Mouse (Mus musculus) heart, adult 18-20 months (tissue): ENCODE results near the gene Mgrn1. TPM values are rescaled to one million over a fixed set of nuclear protein-coding genes. Genes with fewer than 3 reads are reported as not detected.

Experiments used
- DNase-seq, 2 experiments: peaks; one replicate each; pipeline ENCODE4 v3.0.0; 2021 to 2022; ENCODE audit warnings: mixed read lengths in 1 of 2
- total RNA-seq, 2 experiments: library from RNA; stranded (reverse); gene quantifications; 2 replicates each; pipeline ENCODE4 v1.2.3; 2021

Mgrn1 gene
- total RNA-seq, 2 experiments from 2014 or later: 165 to 167 TPM

GRCm38 (mm10) chr16:4939412-4939811 lies 53.4 kb downstream of the Mgrn1 start:
- DNase-seq: no peak

DNA sequence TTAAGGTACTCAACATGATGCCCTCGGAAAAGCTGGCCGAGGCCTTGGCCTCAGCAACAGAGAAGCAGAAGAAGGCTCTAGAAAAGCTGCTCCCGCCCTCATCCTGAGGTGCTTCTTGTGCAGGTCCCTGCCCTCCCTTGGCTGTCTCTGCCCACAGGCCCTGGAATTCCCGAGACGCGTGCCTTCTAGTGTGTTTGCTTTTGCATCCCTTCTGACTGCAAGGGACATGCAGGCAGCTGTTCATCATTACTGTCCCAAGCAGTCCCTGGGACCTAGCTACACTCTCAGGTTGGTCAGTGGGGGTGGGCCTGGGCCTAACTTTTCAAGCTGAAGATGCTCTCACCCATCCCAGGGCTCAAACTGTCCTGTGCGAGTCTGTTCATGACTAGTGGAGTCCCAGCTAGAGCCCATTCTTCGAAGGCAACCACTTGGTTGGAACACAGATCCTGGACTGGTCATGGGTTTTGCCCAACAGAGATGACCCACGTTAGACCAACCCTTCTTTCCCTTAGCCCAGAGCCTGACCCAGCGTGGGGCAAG lies 54.3 kb downstream of the Mgrn1 start:
- DNase-seq: no peak

GRCm38 (mm10) chr16:4941016-4941415 lies 55.0 kb downstream of the Mgrn1 start:
- no peak for DNase-seq

DNA sequence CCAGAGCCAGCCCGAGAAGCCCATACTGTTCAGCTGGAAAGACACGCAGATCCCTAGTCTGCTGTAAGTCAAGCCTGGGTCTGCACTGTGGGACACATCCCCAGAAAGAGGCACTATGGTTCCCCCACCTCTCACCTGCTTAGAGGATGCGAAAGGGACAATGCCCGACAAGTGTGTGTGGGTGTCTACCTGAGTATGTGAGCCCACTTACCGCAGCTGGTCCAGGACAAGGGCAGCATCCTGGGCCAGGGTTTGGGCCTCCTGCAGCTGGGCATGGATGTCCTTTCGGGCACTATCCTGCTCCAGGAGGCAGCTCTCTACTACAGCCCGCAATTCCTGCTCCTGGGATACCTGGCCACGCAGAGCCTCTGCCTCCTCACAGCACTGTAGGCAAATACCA lies 56.8 kb downstream of the Mgrn1 start:
- no peak for DNase-seq

- no peak for DNase-seq
Measured at GRCm38 (mm10) chr16:4943431-4943830, 57.4 kb downstream of the Mgrn1 start.

DNA sequence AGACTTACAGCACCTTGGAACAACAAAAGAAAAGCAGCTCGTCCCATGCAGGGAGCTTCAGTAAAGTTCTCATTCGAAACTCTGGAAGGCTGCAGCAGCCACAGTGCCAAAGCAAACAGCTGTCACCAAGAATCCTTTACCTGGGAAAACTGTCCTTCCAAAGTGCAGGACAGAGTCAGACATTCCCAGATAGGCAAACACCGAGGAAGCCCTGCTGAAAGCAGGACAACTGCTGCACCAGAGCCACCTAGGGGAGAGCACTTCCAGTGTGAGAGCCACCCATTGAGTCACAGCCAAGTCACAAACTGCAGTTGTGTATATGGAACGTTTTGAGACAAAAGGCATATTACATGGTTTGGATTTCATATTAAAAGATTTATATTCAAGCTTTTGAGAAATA lies 59.4 kb downstream of the Mgrn1 start:
- no peak for DNase-seq

DNA sequence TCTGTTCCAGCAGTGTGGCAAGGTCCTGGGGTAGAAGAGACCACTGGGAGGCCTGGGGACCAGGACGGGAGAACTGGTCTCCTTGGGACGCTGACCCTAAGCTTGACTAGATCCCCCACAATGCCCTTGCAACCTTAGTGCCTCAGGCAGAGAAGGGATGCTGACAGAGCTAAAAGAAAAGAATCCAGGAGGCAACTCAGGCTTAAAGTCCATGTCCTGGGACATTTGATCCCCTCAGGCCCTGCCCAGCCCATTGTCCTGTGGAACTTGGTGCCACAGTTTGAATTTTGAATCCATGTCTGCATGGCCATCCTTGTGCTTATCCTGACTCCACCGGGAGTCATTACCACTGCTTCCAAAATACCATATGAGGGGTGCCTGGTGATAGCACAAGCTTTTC lies 60.1 kb downstream of the Mgrn1 start:
- no peak for DNase-seq

DNA sequence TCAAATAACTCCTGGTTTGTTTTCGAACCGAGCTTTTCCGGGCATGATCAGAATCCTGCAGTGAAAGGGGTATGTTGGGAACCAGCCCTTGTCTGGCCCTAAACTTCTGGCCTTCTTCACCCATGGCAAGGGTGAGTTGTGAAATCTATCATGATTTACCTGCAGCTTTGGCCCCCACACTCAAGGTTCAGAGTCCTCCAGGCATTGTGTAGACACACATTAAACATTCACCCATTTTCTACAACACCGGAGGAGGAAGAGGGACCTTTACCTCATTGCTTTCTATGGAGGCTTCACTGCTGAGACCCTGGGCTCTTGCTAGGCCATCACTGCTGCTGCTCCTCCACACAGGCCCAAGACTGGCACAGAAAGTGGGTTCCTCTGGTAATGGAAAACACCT lies 61.3 kb downstream of the Mgrn1 start:
- no peak for DNase-seq

DNA sequence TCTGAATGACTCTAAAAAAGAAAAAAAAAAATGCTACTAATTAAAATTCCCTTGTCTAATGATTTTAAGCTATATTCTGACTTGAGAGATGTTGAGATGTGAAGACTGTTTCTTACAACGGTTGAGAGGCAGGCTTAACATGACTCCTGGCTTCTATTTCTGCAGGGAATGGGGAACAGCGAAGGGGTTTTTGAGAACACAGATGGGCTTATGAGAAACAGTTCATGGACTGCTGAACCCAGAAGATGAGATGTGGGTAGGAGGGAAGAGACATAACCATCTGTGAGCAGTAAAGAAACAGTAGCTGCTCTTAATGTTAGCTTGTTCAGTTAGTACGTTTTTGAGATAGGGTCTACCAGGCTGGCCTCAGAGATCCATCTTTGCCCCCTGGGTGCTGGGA lies 70.6 kb downstream of the Mgrn1 start:
- no peak for DNase-seq

GRCm38 (mm10) chr16:4957446-4957845 lies 71.4 kb downstream of the Mgrn1 start:
- no peak for DNase-seq

DNA sequence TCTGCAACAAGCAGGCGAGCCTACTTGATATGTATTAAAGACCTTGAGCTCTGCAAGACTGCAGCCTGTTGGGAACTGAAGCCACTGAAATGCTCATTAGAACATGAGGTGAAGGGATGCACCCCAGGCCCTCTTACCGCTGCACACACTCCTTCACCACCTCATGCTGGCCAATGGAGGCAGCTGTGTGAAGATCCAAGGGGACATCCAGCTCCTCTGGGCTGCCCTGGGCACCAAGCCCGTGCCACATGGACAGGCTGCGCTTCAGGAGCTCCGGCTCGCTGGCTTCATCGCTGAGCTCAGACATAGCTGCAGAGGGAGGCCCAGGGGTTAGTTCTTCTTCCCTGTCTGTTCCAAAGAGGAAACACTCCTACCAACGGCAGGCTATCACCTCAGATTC lies 74.2 kb downstream of the Mgrn1 start:
- no peak for DNase-seq

DNA sequence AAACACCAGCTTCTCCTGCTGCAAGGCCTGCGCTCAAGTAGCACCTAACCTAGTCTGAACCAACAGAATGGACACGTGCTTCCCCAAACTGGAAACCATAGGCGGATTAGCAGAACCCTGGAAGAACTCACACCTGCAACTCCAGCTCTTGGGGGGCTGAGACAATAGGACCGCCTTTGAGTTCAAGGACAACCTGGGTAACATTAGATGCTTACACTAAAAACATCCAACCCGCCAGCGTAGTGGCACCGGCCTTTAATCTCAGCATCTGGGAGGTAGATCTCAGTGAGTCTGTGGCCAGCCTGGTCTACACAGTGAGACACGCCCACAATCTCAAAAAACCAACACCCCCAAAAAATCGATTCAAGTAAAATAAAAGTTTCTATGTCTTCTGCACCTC lies 77.3 kb downstream of the Mgrn1 start:
- DNase-seq: no peak

DNA sequence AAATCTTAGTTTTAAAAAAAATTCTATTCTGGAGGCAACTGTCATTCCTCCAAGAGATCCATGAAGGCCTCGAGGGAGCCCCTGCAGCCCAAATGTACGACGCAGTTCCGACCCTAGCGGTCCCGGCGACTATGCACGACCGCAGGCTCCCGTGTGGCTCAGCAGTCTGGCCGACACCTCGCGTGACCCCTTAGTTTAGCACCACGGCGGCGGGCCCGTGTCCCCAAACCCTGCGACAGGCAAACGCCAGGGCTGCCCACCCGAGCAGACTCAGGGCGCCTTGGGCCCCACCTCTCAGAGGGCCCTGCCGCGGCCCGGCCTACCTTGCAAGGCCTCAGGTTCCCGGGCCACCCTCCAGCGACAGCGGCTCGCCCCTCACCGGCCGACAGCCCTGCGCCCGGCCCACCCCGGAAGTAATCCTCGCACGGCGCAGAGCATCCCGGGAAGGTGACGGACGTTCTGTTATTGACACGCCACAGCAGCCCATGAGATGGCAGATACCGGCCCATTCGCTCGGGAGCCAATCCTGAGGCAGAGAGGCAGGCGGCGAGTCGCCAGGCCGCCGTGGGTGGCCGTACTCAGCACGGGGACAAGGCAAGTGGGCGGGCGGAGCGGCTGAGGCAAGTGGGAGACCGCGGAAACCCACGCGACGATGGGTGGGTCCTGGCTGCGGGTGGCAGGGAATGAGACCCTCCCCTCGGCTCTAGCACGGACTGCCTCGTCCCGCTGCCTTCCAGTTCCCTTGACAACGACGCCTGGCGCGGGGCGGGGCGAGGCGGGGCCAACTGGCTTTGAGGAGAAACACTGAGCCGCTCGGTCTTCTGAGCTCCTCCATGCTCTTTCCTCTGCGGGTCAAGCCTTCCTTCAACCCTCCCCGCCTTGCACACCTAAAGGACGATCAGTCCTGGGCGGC lies 78.0 kb downstream of the Mgrn1 start, which contains the start of gene Anks3:
Gene Anks3, minus strand, starts transcription at position 409 of the 913 bp plus-strand sequence.
- peak; percentile 98 to 99 for DNase-seq

DNA sequence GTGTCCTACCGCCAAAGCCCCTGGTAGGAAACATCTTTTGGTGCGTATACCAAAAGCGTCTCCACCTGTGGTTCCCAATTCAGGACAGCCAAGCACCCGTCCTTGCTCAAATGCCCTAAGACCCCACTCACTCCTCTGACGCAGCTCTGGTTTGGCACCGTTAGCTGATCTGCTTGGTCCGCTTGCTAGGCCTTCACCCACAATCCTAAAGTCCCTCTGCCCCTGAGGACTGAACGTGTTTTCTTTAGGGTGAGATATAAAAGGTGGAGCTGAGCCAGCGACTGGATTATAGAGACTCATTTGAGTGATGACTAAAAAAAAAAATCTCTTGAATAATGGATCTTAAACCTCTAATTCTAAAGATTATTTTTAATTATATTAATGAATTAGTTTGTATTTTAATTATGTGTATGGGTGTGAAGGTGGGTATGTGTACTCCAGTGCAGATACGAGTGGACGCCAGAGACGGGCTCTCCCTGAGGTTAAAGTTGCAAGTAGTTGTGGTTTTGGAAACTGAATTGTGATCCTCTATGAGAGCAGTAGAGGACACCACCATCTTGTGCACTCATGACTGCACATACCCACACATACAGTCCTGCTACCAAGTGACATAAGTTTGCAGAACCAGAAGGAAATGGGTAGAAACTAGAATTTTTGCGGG lies 78.8 kb downstream of the Mgrn1 start:
- no peak for DNase-seq

DNA sequence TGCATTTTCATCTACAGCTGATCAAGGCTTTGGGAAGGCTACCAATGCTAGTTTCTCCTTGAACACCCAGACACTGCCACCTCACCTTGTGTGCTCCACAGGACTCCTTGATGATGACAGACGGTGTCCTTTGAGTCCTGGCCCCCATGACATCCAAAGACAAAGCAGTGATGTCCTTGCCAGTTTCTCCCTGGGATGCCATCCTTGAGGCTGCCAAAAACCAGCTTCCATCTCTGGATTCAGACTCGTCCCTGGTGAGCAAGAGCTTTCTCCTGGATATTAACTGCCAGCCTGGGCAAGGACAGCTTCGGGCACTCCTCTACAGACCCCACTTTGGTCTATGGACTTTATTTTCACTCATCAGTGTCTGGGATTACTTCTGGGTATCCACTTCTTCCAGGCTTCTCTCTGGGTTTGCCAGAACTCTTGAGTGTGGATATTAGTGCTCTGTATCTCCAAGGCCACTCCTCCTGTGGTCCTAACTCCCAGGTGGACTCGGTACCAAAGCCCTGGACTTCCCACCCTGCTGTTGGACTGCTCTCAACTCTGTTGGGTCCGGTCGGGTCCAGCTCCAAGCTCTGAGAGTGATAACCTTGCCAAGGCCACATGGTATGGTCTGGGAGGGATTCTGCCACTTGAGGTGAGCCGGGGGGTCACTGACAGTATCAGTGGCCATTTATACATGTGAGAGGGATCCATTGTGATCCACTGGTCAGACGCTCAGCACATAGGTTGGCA lies 79.5 kb downstream of the Mgrn1 start:
- no peak for DNase-seq

GRCm38 (mm10) chr16:4968426-4968825 lies 82.4 kb downstream of the Mgrn1 start:
- no peak for DNase-seq

GRCm38 (mm10) chr16:4969055-4969843 lies 83.2 kb downstream of the Mgrn1 start:
- peak in 1 of 2 experiments; percentile 23 for DNase-seq

DNA sequence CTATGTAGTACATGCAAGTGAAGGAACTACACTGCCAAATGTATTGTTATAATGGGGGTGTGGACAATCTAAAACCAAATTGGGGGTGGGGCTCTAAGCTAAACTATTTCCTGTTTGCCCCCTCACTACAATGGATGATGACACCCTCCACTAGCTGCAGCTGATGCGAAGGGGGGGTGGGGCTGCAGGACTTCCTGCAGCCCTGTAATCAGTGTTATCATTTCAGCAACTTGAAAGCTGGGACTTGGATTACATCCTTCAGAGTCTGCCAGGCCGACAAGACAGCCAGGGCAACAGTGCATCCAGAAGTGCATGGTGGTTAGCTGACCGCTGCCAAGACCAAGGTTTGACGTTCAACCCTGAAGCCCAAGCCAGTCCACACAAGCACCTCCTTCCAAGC lies 85.6 kb downstream of the Mgrn1 start:
- DNase-seq: peak in 1 of 2 experiments; percentile 22

DNA sequence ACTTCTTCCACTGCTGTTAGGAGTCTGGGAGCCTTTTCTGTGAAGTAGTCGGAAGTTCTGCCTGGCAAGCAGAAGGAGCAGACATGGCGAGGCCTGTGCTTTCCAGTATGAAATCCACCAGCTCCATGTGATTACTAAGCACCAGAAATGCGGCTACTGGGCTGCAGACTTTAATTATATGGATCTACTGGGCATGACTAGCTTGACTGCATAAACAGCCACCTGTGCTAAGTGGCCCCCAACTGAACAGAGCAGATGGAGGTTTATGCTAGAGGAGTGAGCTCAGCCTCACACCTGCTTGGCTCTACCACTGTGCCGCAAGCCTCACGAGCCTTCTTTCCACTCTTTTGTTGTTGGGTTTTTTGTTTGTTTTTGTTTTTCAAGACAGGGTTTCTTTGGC lies 88.5 kb downstream of the Mgrn1 start:
- DNase-seq: no peak

GRCm38 (mm10) chr16:4976180-4976579 lies 90.1 kb downstream of the Mgrn1 start:
- DNase-seq: no peak

DNA sequence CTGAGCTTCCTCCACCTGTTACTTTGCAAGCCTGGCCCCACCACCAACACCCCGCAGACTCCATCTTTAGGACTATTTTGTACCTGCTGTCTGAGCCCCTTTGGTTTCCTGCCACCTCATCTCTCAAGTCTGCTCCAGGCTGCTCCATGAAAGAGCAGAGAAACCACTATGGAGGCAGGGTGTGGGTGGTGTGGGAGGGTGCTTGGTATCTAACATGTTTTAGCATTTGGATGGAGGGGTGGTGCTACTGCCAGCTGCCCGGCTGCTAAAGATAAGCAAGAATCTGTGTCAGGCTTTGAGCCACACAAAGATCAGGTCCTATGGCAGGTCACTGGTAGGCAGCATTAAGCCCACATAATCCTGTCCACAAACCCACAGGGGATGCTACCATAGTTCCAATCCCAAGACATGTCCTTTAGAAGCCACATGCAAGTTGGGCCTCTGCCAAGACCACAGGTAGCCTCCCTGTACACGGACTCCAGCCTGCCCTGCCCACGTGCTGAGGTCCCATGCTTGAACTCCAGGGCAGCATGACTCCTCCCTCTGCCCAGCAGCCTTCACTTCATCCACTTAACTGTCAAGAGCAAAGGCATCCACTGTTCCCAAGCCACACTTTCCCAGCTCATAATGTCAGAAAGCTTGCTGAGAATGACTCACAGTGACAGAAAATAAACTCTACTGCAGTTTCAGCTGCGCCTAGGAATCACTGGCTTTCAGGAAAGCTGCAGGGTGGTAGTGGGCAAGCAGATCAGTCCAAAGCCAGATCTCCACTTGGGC lies 92.4 kb downstream of the Mgrn1 start:
- DNase-seq: peak; percentile 28 to 35
